Mouse (Mus musculus) midbrain, embryonic 13.5 days (tissue): ENCODE results near the gene Tma16. TPM values are rescaled to one million over a fixed set of nuclear protein-coding genes. Genes with fewer than 3 reads are reported as not detected.

Experiments
- ATAC-seq: fragments of 200-750 bp; cut with Nextera tagmentation; 2 replicates; pipeline ENCODE4 v1.8.0; 2017; ENCODE audit warnings: mild to moderate bottlenecking, moderate TSS enrichment, moderate library complexity
- H3K27ac ChIP-seq: fragments of 300-500 bp; sonication (generic); 2 replicates; pipeline ENCODE4 v1.5.1; 2015; ENCODE audit warnings: inconsistent platforms, mild to moderate bottlenecking, moderate library complexity
- H3K27me3 ChIP-seq: fragments of 300-500 bp; sonication (generic); 2 replicates; pipeline ENCODE4 v1.6.1; 2015; ENCODE audit warnings: mild to moderate bottlenecking, inconsistent platforms
- H3K36me3 ChIP-seq: fragments of 300-500 bp; sonication (generic); 2 replicates; pipeline ENCODE4 v1.6.1; 2015; ENCODE audit warnings: mild to moderate bottlenecking, inconsistent platforms
- H3K4me1 ChIP-seq: fragments of 300-500 bp; sonication (generic); replicated peaks from 2 replicates; pipeline ENCODE4 v1.6.1; 2015; ENCODE audit warnings: inconsistent platforms
- H3K4me2 ChIP-seq: fragments of 300-500 bp; sonication (generic); replicated peaks from 2 replicates; pipeline ENCODE4 v1.6.1; 2015; ENCODE audit warnings: moderate library complexity, mild to moderate bottlenecking, inconsistent platforms
- H3K4me3 ChIP-seq: fragments of 300-500 bp; sonication (generic); replicated peaks from 2 replicates; pipeline ENCODE4 v1.5.1; 2015; ENCODE audit warnings: mild to moderate bottlenecking, inconsistent platforms
- H3K9ac ChIP-seq: fragments of 300-500 bp; sonication (generic); replicated peaks from 2 replicates; pipeline ENCODE4 v1.6.1; 2015; ENCODE audit warnings: mild to moderate bottlenecking, inconsistent platforms
- H3K9me3 ChIP-seq: fragments of 300-500 bp; sonication (generic); 2 replicates; pipeline ENCODE4 v1.6.1; 2016; ENCODE audit warnings: mild to moderate bottlenecking, inconsistent platforms
- WGBS: fragments of 180-500 bp; shearing (Covaris S2); methylation state at CpG from one replicate; pipeline ENCODE4 v1.1.7; 2015; 5-methylcytosine and 5-hydroxymethylcytosine counted together
- polyA plus RNA-seq: library from polyadenylated mRNA; unstranded; fragments of >200 nt; fragmentation: Nextera tagmentation; extraction: Ambion mirVana; gene quantifications from 2 replicates; pipeline ENCODE4 v1.2.1, GENCODE M21; 2015

Tma16 gene
- polyA plus RNA-seq, result 11.0 and 11.8 TPM in 2 replicates

- H3K4me2 ChIP-seq, result peak within 1 kb of the TSS; percentile 79
- peak within 1 kb of the TSS; percentile 81 for H3K27ac ChIP-seq
- H3K9me3 ChIP-seq, result no peaks in the 10 kb centered on the region
- H3K9ac ChIP-seq, result peak within 1 kb of the TSS; percentile 86
- ATAC-seq, result peak; percentile 96
- under 1% methylated on average over 44 of the region's 45 CpGs for WGBS
- H3K4me1 ChIP-seq, result peaks cover 14% of the 10 kb centered on the region
- no peaks in the 10 kb centered on the region for H3K27me3 ChIP-seq
- H3K36me3 ChIP-seq, result peaks cover 20% of the 10 kb centered on the region
- H3K4me3 ChIP-seq, result peak within 1 kb of the TSS; percentile 98
Measured at GRCm38 (mm10) chr8:66486084-66486763, at the start of gene Tma16. TSS of gene Tma16 (minus strand) at chr8:66486530.

GRCm38 (mm10) chr8:66520576-66520975, 34.2 kb upstream of the Tma16 start:
- no peak overlapping the region for H3K27ac ChIP-seq
- H3K36me3 ChIP-seq, result no peaks in the 10 kb centered on the region
- H3K9me3 ChIP-seq, result no peaks in the 10 kb centered on the region
- H3K4me3 ChIP-seq, result no peak overlapping the region
- ATAC-seq, result no peak
- H3K4me2 ChIP-seq, result no peak overlapping the region
- H3K27me3 ChIP-seq, result no peaks in the 10 kb centered on the region
- no peak overlapping the region for H3K9ac ChIP-seq
- no peaks in the 10 kb centered on the region for H3K4me1 ChIP-seq

GRCm38 (mm10) chr8:66519149-66519548, 32.8 kb upstream of the Tma16 start:
- Histone ChIP-seq H3K36me3 (no peaks in the 10 kb centered on the region), H3K4me3 (no peak overlapping the region), H3K4me2 (no peak overlapping the region), H3K27ac (no peak overlapping the region), H3K27me3 (no peaks in the 10 kb centered on the region), H3K4me1 (no peaks in the 10 kb centered on the region), H3K9ac (no peak overlapping the region), H3K9me3 (no peaks in the 10 kb centered on the region)
- WGBS, result 88% methylated on average over 2 of the region's 2 CpGs
- no peak for ATAC-seq

GRCm38 (mm10) chr8:66511537-66511936, 25.2 kb upstream of the Tma16 start, which contains the start of gene Tktl2:
TSS of gene Tktl2 (plus strand) at chr8:66511756.
- no peak within 1 kb of the TSS for H3K4me2 ChIP-seq
- H3K4me3 ChIP-seq, result no peak within 1 kb of the TSS
- no peak for ATAC-seq
- H3K27me3 ChIP-seq, result no peaks in the 10 kb centered on the region
- no peaks in the 10 kb centered on the region for H3K4me1 ChIP-seq
- WGBS, result 98% methylated on average over 22 of the region's 22 CpGs
- H3K36me3 ChIP-seq, result no peaks in the 10 kb centered on the region
- H3K9me3 ChIP-seq, result no peaks in the 10 kb centered on the region
- H3K27ac ChIP-seq, result no peak within 1 kb of the TSS
- no peak within 1 kb of the TSS for H3K9ac ChIP-seq

GRCm38 (mm10) chr8:66503381-66503780, 17.1 kb upstream of the Tma16 start:
- H3K27me3 ChIP-seq, result no peaks in the 10 kb centered on the region
- H3K9ac ChIP-seq, result no peak overlapping the region
- H3K9me3 ChIP-seq, result no peaks in the 10 kb centered on the region
- WGBS, result 87% methylated on average over 2 of the region's 2 CpGs
- no peaks in the 10 kb centered on the region for H3K4me1 ChIP-seq
- H3K36me3 ChIP-seq, result no peaks in the 10 kb centered on the region
- no peak overlapping the region for H3K27ac ChIP-seq
- no peak overlapping the region for H3K4me3 ChIP-seq
- no peak for ATAC-seq
- H3K4me2 ChIP-seq, result no peak overlapping the region

GRCm38 (mm10) chr8:66496998-66497577, 10.8 kb upstream of the Tma16 start:
- Histone ChIP-seq H3K27me3 (no peaks in the 10 kb centered on the region), H3K9ac (no peak overlapping the region), H3K4me2 (no peak overlapping the region), H3K36me3 (no peaks in the 10 kb centered on the region), H3K4me3 (no peak overlapping the region), H3K9me3 (no peaks in the 10 kb centered on the region), H3K27ac (no peak overlapping the region), H3K4me1 (no peaks in the 10 kb centered on the region)
- ATAC-seq, result peak; percentile 55
- WGBS, result 36% methylated on average over 4 of the region's 4 CpGs

GRCm38 (mm10) chr8:66495726-66496125, 9.4 kb upstream of the Tma16 start:
- H3K4me2 ChIP-seq, result no peak overlapping the region
- ATAC-seq, result peak; percentile 92
- H3K27me3 ChIP-seq, result no peaks in the 10 kb centered on the region
- no peaks in the 10 kb centered on the region for H3K9me3 ChIP-seq
- no peaks in the 10 kb centered on the region for H3K4me1 ChIP-seq
- WGBS, result 8% methylated on average over 8 of the region's 8 CpGs
- H3K27ac ChIP-seq, result no peak overlapping the region
- H3K36me3 ChIP-seq, result no peaks in the 10 kb centered on the region
- no peak overlapping the region for H3K4me3 ChIP-seq
- no peak overlapping the region for H3K9ac ChIP-seq

GRCm38 (mm10) chr8:66494496-66494895, 8.2 kb upstream of the Tma16 start:
- no peak for ATAC-seq
- Histone ChIP-seq H3K27ac (no peak overlapping the region), H3K4me3 (no peak overlapping the region), H3K4me1 (no peaks in the 10 kb centered on the region), H3K36me3 (no peaks in the 10 kb centered on the region), H3K4me2 (no peak overlapping the region), H3K9me3 (no peaks in the 10 kb centered on the region), H3K27me3 (no peaks in the 10 kb centered on the region), H3K9ac (no peak overlapping the region)
- 82% methylated on average over 2 of the region's 2 CpGs for WGBS

- no peak overlapping the region for H3K4me3 ChIP-seq
- ATAC-seq, result no peak
- peaks cover under 1% of the 10 kb centered on the region; the same call in 1 of the 2 replicates for H3K4me1 ChIP-seq
- no peak overlapping the region for H3K4me2 ChIP-seq
- no peak overlapping the region for H3K27ac ChIP-seq
- H3K9me3 ChIP-seq, result no peaks in the 10 kb centered on the region
- H3K9ac ChIP-seq, result no peak overlapping the region
- 85% methylated on average over 4 of the region's 4 CpGs for WGBS
- H3K27me3 ChIP-seq, result no peaks in the 10 kb centered on the region
- no peaks in the 10 kb centered on the region for H3K36me3 ChIP-seq
Measured at GRCm38 (mm10) chr8:66490624-66491023, 4.3 kb upstream of the Tma16 start.

- Histone ChIP-seq H3K36me3 (0 out of 2 replicates have a peak, but pooled peaks cover 4% of the 10 kb centered on the region), H3K4me1 (peaks cover 14% of the 10 kb centered on the region), H3K27me3 (no peaks in the 10 kb centered on the region), H3K4me2 (no peak overlapping the region), H3K9ac (no peak overlapping the region), H3K9me3 (no peaks in the 10 kb centered on the region), H3K4me3 (no peak overlapping the region), H3K27ac (no peak overlapping the region)
- WGBS, result 48% methylated on average over 3 of the region's 3 CpGs
- ATAC-seq, result no peak
Measured at GRCm38 (mm10) chr8:66488556-66488955, 2.2 kb upstream of the Tma16 start.

GRCm38 (mm10) chr8:66476880-66477279, 9.4 kb downstream of the Tma16 start:
- Histone ChIP-seq H3K27ac (no peak overlapping the region), H3K4me3 (no peak overlapping the region), H3K4me1 (no peaks in the 10 kb centered on the region), H3K27me3 (no peaks in the 10 kb centered on the region), H3K9ac (no peak overlapping the region), H3K36me3 (peaks cover 56% of the 10 kb centered on the region), H3K9me3 (no peaks in the 10 kb centered on the region), H3K4me2 (no peak overlapping the region)
- 93% methylated on average over 3 of the region's 3 CpGs for WGBS
- no peak for ATAC-seq

- 90% methylated on average over 3 of the region's 3 CpGs for WGBS
- ATAC-seq, result no peak
Measured at GRCm38 (mm10) chr8:66469821-66470220, 16.5 kb downstream of the Tma16 start.

More at GRCm38 (mm10) chr8:66469821-66470220, 16.5 kb downstream of the Tma16 start:
- no peak overlapping the region for H3K4me2 ChIP-seq
- no peak overlapping the region for H3K4me3 ChIP-seq
- H3K4me1 ChIP-seq, result no peaks in the 10 kb centered on the region
- no peak overlapping the region for H3K9ac ChIP-seq
- no peaks in the 10 kb centered on the region for H3K27me3 ChIP-seq
- no peaks in the 10 kb centered on the region for H3K36me3 ChIP-seq
- H3K9me3 ChIP-seq, result no peaks in the 10 kb centered on the region
- no peak overlapping the region for H3K27ac ChIP-seq
